Mouse (Mus musculus): ENCODE data around the gene Krt76. TPM values are rescaled to one million over a fixed set of nuclear protein-coding genes. Genes with fewer than 3 reads are reported as not detected.

Krt76 gene
- polyA plus RNA-seq, 1 experiment from 2014 or later, result not detected

- Histone ChIP-seq H3K27me3 (replicated peaks; ENCODE audit: control insufficient read depth, insufficient read depth, low read length) (no peaks in the 10 kb centered on the region), H3K36me3 (ENCODE audit: control insufficient read depth, insufficient read depth, low read length) (no peaks in the 10 kb centered on the region), H3K4me1 (ENCODE audit: control insufficient read depth, insufficient read depth, low read length) (no peaks in the 10 kb centered on the region), H3K4me2 (ENCODE audit: low read length) (no peak overlapping the region), H3K27ac (ENCODE audit: low read depth, low read length) (no peak overlapping the region), H3K9me3 (replicated peaks; ENCODE audit: control insufficient read depth, low read length) (no peaks in the 10 kb centered on the region), H3K9ac (ENCODE audit: low read length) (no peak overlapping the region), H3K4me3 (ENCODE audit: low read depth, low read length) (no peak overlapping the region)
- ATAC-seq (no peak), DNase-seq (ENCODE audit: low spot score) (no peak)
- 78% methylated on average over 1 of the region's 1 CpGs for WGBS
Observed at GRCm38 (mm10) chr15:101874383-101874782, 18.3 kb downstream of the Krt76 start.

- Histone ChIP-seq H3K4me1 (ENCODE audit: control insufficient read depth, insufficient read depth, low read length) (no peaks in the 10 kb centered on the region), H3K9me3 (replicated peaks; ENCODE audit: control insufficient read depth, low read length) (no peaks in the 10 kb centered on the region), H3K4me2 (ENCODE audit: low read length) (no peak overlapping the region), H3K9ac (ENCODE audit: low read length) (no peak overlapping the region), H3K4me3 (ENCODE audit: low read depth, low read length) (no peak overlapping the region), H3K36me3 (ENCODE audit: control insufficient read depth, insufficient read depth, low read length) (no peaks in the 10 kb centered on the region), H3K27me3 (replicated peaks; ENCODE audit: control insufficient read depth, insufficient read depth, low read length) (no peaks in the 10 kb centered on the region), H3K27ac (ENCODE audit: low read depth, low read length) (no peak overlapping the region)
- no peak for ATAC-seq
- no peak for DNase-seq (ENCODE audit: low spot score)
- 57% methylated on average over 4 of the region's 4 CpGs for WGBS
Observed at GRCm38 (mm10) chr15:101873231-101873630, 19.5 kb downstream of the Krt76 start.

GRCm38 (mm10) chr15:101869431-101869830, 23.3 kb downstream of the Krt76 start, which contains the start of gene Krt77:
TSS of gene Krt77 (minus strand) at chr15:101869705.
- H3K27me3 ChIP-seq (replicated peaks; ENCODE audit: control insufficient read depth, insufficient read depth, low read length), result no peaks in the 10 kb centered on the region
- DNase-seq (ENCODE audit: low spot score) (peak; percentile 72), ATAC-seq (peak; percentile 40; the same call in 1 of the 2 replicates)
- no peaks in the 10 kb centered on the region for H3K36me3 ChIP-seq (ENCODE audit: control insufficient read depth, insufficient read depth, low read length)
- WGBS, result 36% methylated on average over 6 of the region's 6 CpGs
- no peaks in the 10 kb centered on the region for H3K4me1 ChIP-seq (ENCODE audit: control insufficient read depth, insufficient read depth, low read length)
- no peak within 1 kb of the TSS for H3K4me2 ChIP-seq (ENCODE audit: low read length)
- no peak within 1 kb of the TSS for H3K9ac ChIP-seq (ENCODE audit: low read length)
- no peak within 1 kb of the TSS; the same call in 1 of the 2 replicates for H3K27ac ChIP-seq (ENCODE audit: low read depth, low read length)
- H3K4me3 ChIP-seq (ENCODE audit: low read depth, low read length), result no peak within 1 kb of the TSS
- no peaks in the 10 kb centered on the region for H3K9me3 ChIP-seq (replicated peaks; ENCODE audit: control insufficient read depth, low read length)

GRCm38 (mm10) chr15:101866754-101867153, 26.0 kb downstream of the Krt76 start:
- 78% methylated on average over 7 of the region's 7 CpGs for WGBS
- ATAC-seq, result no peak

GRCm38 (mm10) chr15:101860421-101861130, 32.1 kb downstream of the Krt76 start:
- H3K9me3 ChIP-seq (replicated peaks; ENCODE audit: control insufficient read depth, low read length), result no peaks in the 10 kb centered on the region
- peak overlapping the region; percentile 67 for H3K4me2 ChIP-seq (ENCODE audit: low read length)
- no peaks in the 10 kb centered on the region for H3K36me3 ChIP-seq (ENCODE audit: control insufficient read depth, insufficient read depth, low read length)
- H3K27ac ChIP-seq (ENCODE audit: low read depth, low read length), result no peak overlapping the region
- H3K9ac ChIP-seq (ENCODE audit: low read length), result no peak overlapping the region
- H3K4me1 ChIP-seq (ENCODE audit: control insufficient read depth, insufficient read depth, low read length), result no peaks in the 10 kb centered on the region; the same call in 1 of the 2 replicates
- ATAC-seq (no peak; the same call in 1 of the 2 replicates), DNase-seq (ENCODE audit: low spot score) (no peak)
- 0 out of 2 replicates have a peak overlapping the region, but pooled peaks have one; percentile 35 for H3K4me3 ChIP-seq (ENCODE audit: low read depth, low read length)
- peaks cover 17% of the 10 kb centered on the region for H3K27me3 ChIP-seq (replicated peaks; ENCODE audit: control insufficient read depth, insufficient read depth, low read length)
- WGBS, result 53% methylated on average over 13 of the region's 13 CpGs

More at GRCm38 (mm10) chr15:101866754-101867153, 26.0 kb downstream of the Krt76 start:
- no peak overlapping the region for H3K9ac ChIP-seq (ENCODE audit: low read length)
- DNase-seq (ENCODE audit: low spot score), result no peak
- H3K4me2 ChIP-seq (ENCODE audit: low read length), result no peak overlapping the region
- H3K4me3 ChIP-seq (ENCODE audit: low read depth, low read length), result no peak overlapping the region
- H3K27ac ChIP-seq (ENCODE audit: low read depth, low read length), result no peak overlapping the region
- no peaks in the 10 kb centered on the region for H3K9me3 ChIP-seq (replicated peaks; ENCODE audit: control insufficient read depth, low read length)
- no peaks in the 10 kb centered on the region for H3K36me3 ChIP-seq (ENCODE audit: control insufficient read depth, insufficient read depth, low read length)
- H3K4me1 ChIP-seq (ENCODE audit: control insufficient read depth, insufficient read depth, low read length), result no peaks in the 10 kb centered on the region
- H3K27me3 ChIP-seq (replicated peaks; ENCODE audit: control insufficient read depth, insufficient read depth, low read length), result no peaks in the 10 kb centered on the region

- ATAC-seq, result peak; percentile 54
- H3K9me3 ChIP-seq (replicated peaks; ENCODE audit: control insufficient read depth, low read length), result no peaks in the 10 kb centered on the region
- H3K4me1 ChIP-seq (ENCODE audit: control insufficient read depth, insufficient read depth, low read length), result no peaks in the 10 kb centered on the region; the same call in 1 of the 2 replicates
- peak overlapping the region; percentile 52 for H3K9ac ChIP-seq (ENCODE audit: low read length)
- H3K27me3 ChIP-seq (replicated peaks; ENCODE audit: control insufficient read depth, insufficient read depth, low read length), result peaks cover 17% of the 10 kb centered on the region
- WGBS, result 0% methylated on average over 18 of the region's 33 CpGs
- DNase-seq (ENCODE audit: low spot score), result peak; percentile 63
- peak overlapping the region; percentile 67 for H3K4me2 ChIP-seq (ENCODE audit: low read length)
- H3K4me3 ChIP-seq (ENCODE audit: low read depth, low read length), result peak overlapping the region; percentile 35
- no peak overlapping the region for H3K27ac ChIP-seq (ENCODE audit: low read depth, low read length)
- no peaks in the 10 kb centered on the region for H3K36me3 ChIP-seq (ENCODE audit: control insufficient read depth, insufficient read depth, low read length)
Observed at GRCm38 (mm10) chr15:101859735-101860170, 33.0 kb downstream of the Krt76 start.

- Histone ChIP-seq H3K9ac (ENCODE audit: low read length) (no peak overlapping the region), H3K36me3 (ENCODE audit: control insufficient read depth, insufficient read depth, low read length) (no peaks in the 10 kb centered on the region), H3K27ac (ENCODE audit: low read depth, low read length) (no peak overlapping the region), H3K4me3 (ENCODE audit: low read depth, low read length) (peak overlapping the region; percentile 35; the same call in 1 of the 2 replicates), H3K4me2 (ENCODE audit: low read length) (peak overlapping the region; percentile 67), H3K9me3 (replicated peaks; ENCODE audit: control insufficient read depth, low read length) (no peaks in the 10 kb centered on the region), H3K4me1 (ENCODE audit: control insufficient read depth, insufficient read depth, low read length) (no peaks in the 10 kb centered on the region; the same call in 1 of the 2 replicates), H3K27me3 (replicated peaks; ENCODE audit: control insufficient read depth, insufficient read depth, low read length) (peaks cover 17% of the 10 kb centered on the region)
- ATAC-seq (no peak), DNase-seq (ENCODE audit: low spot score) (no peak)
- 8% methylated on average over 11 of the region's 11 CpGs for WGBS
Observed at GRCm38 (mm10) chr15:101858673-101859425, 33.9 kb downstream of the Krt76 start.

- no peak for ATAC-seq
- Histone ChIP-seq H3K4me3 (ENCODE audit: low read depth, low read length) (no peak overlapping the region), H3K4me2 (ENCODE audit: low read length) (no peak overlapping the region), H3K9ac (ENCODE audit: low read length) (no peak overlapping the region), H3K27me3 (replicated peaks; ENCODE audit: control insufficient read depth, insufficient read depth, low read length) (peaks cover 17% of the 10 kb centered on the region), H3K9me3 (replicated peaks; ENCODE audit: control insufficient read depth, low read length) (no peaks in the 10 kb centered on the region), H3K27ac (ENCODE audit: low read depth, low read length) (no peak overlapping the region), H3K36me3 (ENCODE audit: control insufficient read depth, insufficient read depth, low read length) (no peaks in the 10 kb centered on the region), H3K4me1 (ENCODE audit: control insufficient read depth, insufficient read depth, low read length) (no peaks in the 10 kb centered on the region; the same call in 1 of the 2 replicates)
- DNase-seq (ENCODE audit: low spot score), result no peak
- 46% methylated on average over 5 of the region's 5 CpGs for WGBS
Observed at GRCm38 (mm10) chr15:101856696-101857095, 36.0 kb downstream of the Krt76 start.

All from forebrain, embryonic 14.5 days (tissue).